Mouse (Mus musculus): ENCODE results near the gene 1700067K01Rik.

DNA sequence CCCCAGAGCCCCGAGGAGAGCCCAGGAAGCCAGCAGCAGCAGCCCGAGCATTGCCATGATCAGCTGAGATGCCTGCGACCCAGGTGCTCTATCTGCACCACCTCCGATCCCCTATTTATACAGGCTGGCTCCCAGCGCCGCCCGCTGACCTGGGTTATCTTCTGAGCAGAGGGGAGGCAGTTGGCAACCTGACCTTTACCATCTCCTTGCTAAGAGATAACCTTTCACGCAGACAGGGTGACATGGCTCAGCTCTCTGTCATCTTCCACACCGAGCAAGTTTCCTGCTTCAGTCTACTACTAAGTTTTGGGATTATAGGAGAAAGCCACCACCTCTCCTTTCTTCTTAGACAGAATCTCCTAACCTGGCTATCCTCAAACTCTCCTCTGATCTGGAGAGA lies 43.6 kb downstream of the 1700067K01Rik start, which contains the start of gene Rln3:
- TF ChIP-seq CTCF (IDR thresholded peaks at IDR 0.05) (no peak), EP300 (IDR thresholded peaks at IDR 0.05; ENCODE audit: insufficient read depth, low read depth, low read length) (no peak), POLR2A (IDR thresholded peaks at IDR 0.05; ENCODE audit: insufficient read depth, low read depth, low read length) (no peak)
